Mouse (Mus musculus): ENCODE data around the gene Gucy2c. TPM values are rescaled to one million over a fixed set of nuclear protein-coding genes. Genes with fewer than 3 reads are reported as not detected.

The Gucy2c gene
- polyA plus RNA-seq, 1 experiment from 2014 or later: 0.31 TPM

DNA sequence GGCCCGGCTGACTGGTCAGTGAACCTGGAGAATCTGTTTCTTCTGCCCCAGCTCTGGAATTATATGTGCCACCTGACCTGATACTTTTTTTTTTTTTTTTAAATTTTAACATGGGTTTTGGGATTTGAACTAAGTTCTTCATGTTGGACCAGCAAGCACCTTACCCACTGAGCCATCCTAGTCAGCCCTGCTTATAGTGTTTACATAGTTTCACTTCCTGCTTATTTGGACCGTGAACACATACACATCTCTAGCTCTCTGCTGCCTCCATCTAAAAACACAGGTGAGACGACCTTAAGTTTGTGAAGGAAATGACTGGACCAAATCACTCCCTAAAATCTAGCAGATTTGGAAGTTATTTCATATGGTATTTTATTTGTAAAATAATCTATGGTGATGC lies 58.4 kb downstream of the Gucy2c start:
- no peaks in the 10 kb centered on the region for H3K36me3 ChIP-seq (ENCODE audit: control insufficient read depth, insufficient read depth, low read length)
- H3K27me3 ChIP-seq (ENCODE audit: control insufficient read depth, insufficient read depth, low read length): no peaks in the 10 kb centered on the region
- WGBS: 86% methylated on average over 3 of the region's 3 CpGs
- H3K4me2 ChIP-seq (ENCODE audit: low read depth, low read length): no peak overlapping the region
- no peaks in the 10 kb centered on the region for H3K9me3 ChIP-seq (ENCODE audit: control insufficient read depth, low read length)
- H3K9ac ChIP-seq (replicated peaks; ENCODE audit: low read depth, low read length): no peak overlapping the region
- no peak for ATAC-seq (ENCODE audit: low read depth)
- no peak overlapping the region for H3K27ac ChIP-seq (ENCODE audit: low read depth, low read length)
- no peaks in the 10 kb centered on the region for H3K4me1 ChIP-seq (ENCODE audit: control insufficient read depth, insufficient read depth, low read length)
- H3K4me3 ChIP-seq (ENCODE audit: low read depth, low read length): no peak overlapping the region

DNA sequence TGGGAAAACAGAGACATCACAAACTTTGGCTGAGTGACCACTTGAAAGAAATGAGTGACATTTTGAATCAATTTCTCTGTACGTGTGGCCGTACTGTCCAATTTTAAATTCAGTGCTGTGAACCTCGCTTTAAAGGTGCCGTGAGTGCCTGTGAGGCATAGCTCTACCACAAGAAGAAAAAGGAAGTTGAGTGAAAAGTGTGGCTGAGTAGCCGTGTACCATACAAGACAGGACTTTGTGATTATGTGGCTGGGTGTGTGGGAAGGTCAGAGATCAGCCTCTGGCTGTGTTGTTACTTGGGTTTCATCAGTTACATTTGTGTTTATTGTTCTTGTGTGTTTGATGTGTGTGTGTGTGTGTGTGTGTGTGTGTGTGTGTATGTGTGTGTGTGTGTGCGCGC lies 59.0 kb downstream of the Gucy2c start:
- no peak for ATAC-seq (ENCODE audit: low read depth)
- H3K4me1 ChIP-seq (ENCODE audit: control insufficient read depth, insufficient read depth, low read length): no peaks in the 10 kb centered on the region
- 90% methylated on average over 7 of the region's 7 CpGs for WGBS

DNA sequence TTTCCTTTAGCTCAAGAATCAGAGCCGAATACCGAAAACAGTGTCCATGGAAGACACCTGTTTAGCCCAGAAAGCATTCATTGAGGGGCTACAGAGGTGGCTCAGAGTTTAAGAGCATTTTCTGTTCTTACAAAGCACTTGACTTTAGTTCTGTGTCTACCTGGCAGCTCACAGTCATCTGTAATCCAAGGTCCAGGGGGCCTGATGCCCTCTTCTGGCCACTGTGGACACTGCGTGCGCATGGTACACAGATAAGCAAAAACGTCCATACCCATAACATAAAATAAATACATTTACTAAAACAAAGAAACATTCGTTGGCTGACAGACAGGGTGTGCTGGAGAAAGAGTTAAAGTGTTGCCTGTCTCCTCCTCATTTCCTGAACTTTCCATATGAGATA lies 59.6 kb downstream of the Gucy2c start:
- H3K27ac ChIP-seq (ENCODE audit: low read depth, low read length): no peak overlapping the region
- no peaks in the 10 kb centered on the region for H3K9me3 ChIP-seq (ENCODE audit: control insufficient read depth, low read length)
- no peaks in the 10 kb centered on the region for H3K4me1 ChIP-seq (ENCODE audit: control insufficient read depth, insufficient read depth, low read length)
- no peak for ATAC-seq (ENCODE audit: low read depth)
- no peak overlapping the region for H3K9ac ChIP-seq (replicated peaks; ENCODE audit: low read depth, low read length)
- H3K36me3 ChIP-seq (ENCODE audit: control insufficient read depth, insufficient read depth, low read length): no peaks in the 10 kb centered on the region
- H3K4me3 ChIP-seq (ENCODE audit: low read depth, low read length): no peak overlapping the region
- H3K27me3 ChIP-seq (ENCODE audit: control insufficient read depth, insufficient read depth, low read length): no peaks in the 10 kb centered on the region
- H3K4me2 ChIP-seq (ENCODE audit: low read depth, low read length): no peak overlapping the region
- WGBS: 63% methylated on average over 6 of the region's 6 CpGs

More for the DNA sequence above, 59.0 kb downstream of the Gucy2c start:
- Histone ChIP-seq H3K9me3 (ENCODE audit: control insufficient read depth, low read length) (no peaks in the 10 kb centered on the region), H3K36me3 (ENCODE audit: control insufficient read depth, insufficient read depth, low read length) (no peaks in the 10 kb centered on the region), H3K4me3 (ENCODE audit: low read depth, low read length) (no peak overlapping the region), H3K4me2 (ENCODE audit: low read depth, low read length) (no peak overlapping the region), H3K27me3 (ENCODE audit: control insufficient read depth, insufficient read depth, low read length) (no peaks in the 10 kb centered on the region), H3K9ac (replicated peaks; ENCODE audit: low read depth, low read length) (no peak overlapping the region), H3K27ac (ENCODE audit: low read depth, low read length) (no peak overlapping the region)

DNA sequence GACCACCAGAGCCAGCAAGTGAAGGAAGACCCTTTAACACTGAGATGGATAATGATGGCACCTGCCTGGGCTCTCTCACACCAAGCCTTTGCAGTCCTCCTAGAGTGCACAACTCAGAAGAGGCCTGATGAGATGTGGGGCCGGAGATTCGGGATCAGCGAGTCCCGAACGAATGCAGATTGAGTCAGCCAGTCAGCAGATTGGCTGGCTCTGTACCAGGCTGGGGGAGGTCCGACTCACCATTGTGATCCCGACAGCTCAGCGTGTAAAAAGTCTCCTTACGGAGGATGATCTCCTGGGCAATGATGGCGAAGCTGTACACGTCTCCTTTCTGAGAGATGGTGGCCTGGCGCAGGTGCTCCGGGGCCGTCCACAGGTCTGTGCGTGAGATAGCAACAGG lies 61.1 kb downstream of the Gucy2c start:
- H3K4me1 ChIP-seq (ENCODE audit: control insufficient read depth, insufficient read depth, low read length): no peaks in the 10 kb centered on the region
- ATAC-seq (ENCODE audit: low read depth): no peak
- H3K4me2 ChIP-seq (ENCODE audit: low read depth, low read length): no peak overlapping the region
- WGBS: 86% methylated on average over 15 of the region's 15 CpGs
- no peak overlapping the region for H3K27ac ChIP-seq (ENCODE audit: low read depth, low read length)
- no peak overlapping the region for H3K9ac ChIP-seq (replicated peaks; ENCODE audit: low read depth, low read length)
- H3K4me3 ChIP-seq (ENCODE audit: low read depth, low read length): no peak overlapping the region
- no peaks in the 10 kb centered on the region for H3K9me3 ChIP-seq (ENCODE audit: control insufficient read depth, low read length)
- no peaks in the 10 kb centered on the region for H3K36me3 ChIP-seq (ENCODE audit: control insufficient read depth, insufficient read depth, low read length)
- H3K27me3 ChIP-seq (ENCODE audit: control insufficient read depth, insufficient read depth, low read length): no peaks in the 10 kb centered on the region

DNA sequence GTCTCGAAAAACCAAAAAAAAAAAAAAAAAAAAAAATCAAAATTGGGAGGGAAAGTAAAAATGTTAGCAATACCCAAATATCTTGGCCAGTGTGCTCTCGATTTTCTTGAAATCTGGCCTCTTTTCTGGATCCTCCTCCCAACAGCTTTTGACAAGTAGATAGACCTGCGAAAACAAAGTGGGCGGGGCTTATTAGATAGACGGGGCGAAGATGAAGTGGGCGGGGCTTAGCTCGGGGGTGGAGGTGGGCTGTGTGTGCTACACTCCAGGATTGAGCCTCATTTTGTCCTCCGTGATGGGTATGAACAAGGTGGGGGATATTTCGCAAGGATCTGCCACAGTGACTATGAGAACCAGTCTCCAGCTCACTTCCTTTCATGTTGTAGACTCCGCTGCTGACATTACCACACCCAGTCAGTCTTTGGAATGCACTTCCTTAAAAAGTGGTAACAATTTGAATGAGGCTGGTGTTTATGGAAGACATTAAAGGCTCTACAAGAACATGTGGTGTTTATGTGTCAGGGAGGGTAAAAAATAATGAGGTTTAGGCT lies 65.6 kb downstream of the Gucy2c start:
- WGBS: 83% methylated on average over 10 of the region's 11 CpGs
- Histone ChIP-seq H3K4me3 (ENCODE audit: low read depth, low read length) (no peak overlapping the region), H3K4me2 (ENCODE audit: low read depth, low read length) (no peak overlapping the region), H3K27me3 (ENCODE audit: control insufficient read depth, insufficient read depth, low read length) (no peaks in the 10 kb centered on the region), H3K9me3 (ENCODE audit: control insufficient read depth, low read length) (no peaks in the 10 kb centered on the region), H3K27ac (ENCODE audit: low read depth, low read length) (no peak overlapping the region), H3K9ac (replicated peaks; ENCODE audit: low read depth, low read length) (no peak overlapping the region), H3K36me3 (ENCODE audit: control insufficient read depth, insufficient read depth, low read length) (no peaks in the 10 kb centered on the region), H3K4me1 (ENCODE audit: control insufficient read depth, insufficient read depth, low read length) (no peaks in the 10 kb centered on the region)
- ATAC-seq (ENCODE audit: low read depth): no peak

DNA sequence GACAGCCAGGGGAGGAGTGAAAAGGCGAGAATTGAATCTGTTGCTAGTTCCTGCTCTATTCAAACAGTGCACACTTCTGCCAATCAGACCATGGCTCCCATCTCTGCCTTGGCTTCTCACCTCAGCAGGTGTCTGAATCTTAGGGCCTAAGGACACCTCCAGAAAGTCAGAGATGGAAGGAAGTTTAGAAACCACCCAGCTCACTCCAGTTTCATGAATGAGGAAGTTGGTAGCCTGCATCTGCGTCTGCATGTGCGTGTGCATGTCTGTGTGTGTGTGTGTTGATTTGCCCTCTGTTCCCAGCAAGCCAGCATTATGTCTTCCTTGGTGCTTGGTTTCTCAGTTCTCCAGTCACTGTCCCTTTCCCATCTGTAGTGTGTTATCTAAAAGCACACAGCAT lies 67.5 kb downstream of the Gucy2c start:
- Histone ChIP-seq H3K9me3 (ENCODE audit: control insufficient read depth, low read length) (no peaks in the 10 kb centered on the region), H3K36me3 (ENCODE audit: control insufficient read depth, insufficient read depth, low read length) (no peaks in the 10 kb centered on the region), H3K9ac (replicated peaks; ENCODE audit: low read depth, low read length) (no peak overlapping the region), H3K4me1 (ENCODE audit: control insufficient read depth, insufficient read depth, low read length) (no peaks in the 10 kb centered on the region), H3K4me2 (ENCODE audit: low read depth, low read length) (no peak overlapping the region), H3K27me3 (ENCODE audit: control insufficient read depth, insufficient read depth, low read length) (no peaks in the 10 kb centered on the region), H3K27ac (ENCODE audit: low read depth, low read length) (no peak overlapping the region), H3K4me3 (ENCODE audit: low read depth, low read length) (no peak overlapping the region)
- 91% methylated on average over 3 of the region's 3 CpGs for WGBS
- ATAC-seq (ENCODE audit: low read depth): no peak

DNA sequence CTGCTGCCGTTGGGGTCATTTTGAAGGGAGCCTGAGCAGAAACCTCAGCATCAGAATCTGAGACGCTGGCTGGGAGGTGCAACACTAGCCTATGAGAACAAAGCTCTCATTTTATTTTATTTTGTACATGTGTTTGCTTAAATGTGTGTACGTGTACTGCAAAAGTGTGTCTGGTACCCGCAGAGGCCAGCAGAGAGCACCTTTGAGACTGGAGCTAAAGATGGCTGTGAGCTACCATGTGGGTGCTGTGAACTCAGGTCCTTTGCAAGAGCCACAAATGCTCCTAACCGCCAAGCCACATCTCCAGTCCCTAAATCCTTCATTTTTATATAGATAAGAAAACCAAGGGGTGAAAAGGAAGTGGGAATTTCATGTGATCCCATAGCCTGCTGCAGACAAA lies 71.2 kb downstream of the Gucy2c start:
- no peaks in the 10 kb centered on the region for H3K4me1 ChIP-seq (ENCODE audit: control insufficient read depth, insufficient read depth, low read length)
- no peak for ATAC-seq (ENCODE audit: low read depth)
- no peak overlapping the region for H3K27ac ChIP-seq (ENCODE audit: low read depth, low read length)
- no peak overlapping the region for H3K4me3 ChIP-seq (ENCODE audit: low read depth, low read length)
- H3K9me3 ChIP-seq (ENCODE audit: control insufficient read depth, low read length): no peaks in the 10 kb centered on the region
- 90% methylated on average over 5 of the region's 5 CpGs for WGBS
- no peaks in the 10 kb centered on the region for H3K36me3 ChIP-seq (ENCODE audit: control insufficient read depth, insufficient read depth, low read length)
- no peak overlapping the region for H3K9ac ChIP-seq (replicated peaks; ENCODE audit: low read depth, low read length)
- H3K27me3 ChIP-seq (ENCODE audit: control insufficient read depth, insufficient read depth, low read length): no peaks in the 10 kb centered on the region
- H3K4me2 ChIP-seq (ENCODE audit: low read depth, low read length): no peak overlapping the region

DNA sequence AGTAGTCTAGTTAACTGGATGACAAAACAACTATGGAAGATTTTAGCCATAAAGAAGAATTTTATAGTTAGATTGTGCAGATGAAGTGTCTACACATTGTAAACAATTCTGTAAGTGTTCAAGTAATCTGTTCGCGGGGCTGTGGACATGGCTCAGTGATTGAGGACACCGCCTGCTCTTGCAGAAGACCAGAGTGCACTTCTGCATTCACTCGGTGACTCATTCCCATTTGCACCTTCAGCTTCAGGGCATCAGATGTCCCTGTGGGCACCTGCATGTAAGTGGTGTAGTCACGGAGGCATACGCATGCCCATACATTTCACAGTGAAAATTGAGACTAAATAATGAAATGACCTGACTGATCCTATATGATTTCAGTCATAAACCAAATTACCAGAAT lies 73.0 kb downstream of the Gucy2c start:
- ATAC-seq (ENCODE audit: low read depth): no peak
- no peak overlapping the region for H3K9ac ChIP-seq (replicated peaks; ENCODE audit: low read depth, low read length)
- H3K4me2 ChIP-seq (ENCODE audit: low read depth, low read length): no peak overlapping the region
- no peak overlapping the region for H3K4me3 ChIP-seq (ENCODE audit: low read depth, low read length)
- no peaks in the 10 kb centered on the region for H3K27me3 ChIP-seq (ENCODE audit: control insufficient read depth, insufficient read depth, low read length)
- WGBS: 95% methylated on average over 6 of the region's 6 CpGs
- no peaks in the 10 kb centered on the region for H3K4me1 ChIP-seq (ENCODE audit: control insufficient read depth, insufficient read depth, low read length)
- H3K9me3 ChIP-seq (ENCODE audit: control insufficient read depth, low read length): no peaks in the 10 kb centered on the region
- no peaks in the 10 kb centered on the region for H3K36me3 ChIP-seq (ENCODE audit: control insufficient read depth, insufficient read depth, low read length)
- no peak overlapping the region for H3K27ac ChIP-seq (ENCODE audit: low read depth, low read length)

DNA sequence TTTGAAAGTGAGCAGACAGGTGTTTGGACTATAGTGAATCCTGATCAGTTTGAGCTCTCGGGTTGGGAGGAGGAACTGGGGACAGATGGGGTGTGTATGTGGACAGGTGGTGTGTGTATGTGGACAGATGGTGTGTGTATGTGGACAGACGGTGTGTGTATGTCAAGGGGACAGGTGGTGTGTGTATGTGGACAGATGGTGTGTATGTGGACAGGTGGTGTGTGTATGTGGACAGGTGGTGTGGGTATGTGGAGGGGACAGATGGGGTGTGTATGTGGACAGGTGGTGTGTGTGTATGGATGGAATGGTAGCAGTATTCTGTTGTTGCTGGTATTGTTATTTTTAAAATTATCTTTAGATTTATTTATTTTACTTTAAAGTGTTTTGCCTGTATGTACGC lies 79.7 kb downstream of the Gucy2c start:
- no peak overlapping the region for H3K4me2 ChIP-seq (ENCODE audit: low read depth, low read length)
- H3K27me3 ChIP-seq (ENCODE audit: control insufficient read depth, insufficient read depth, low read length): no peaks in the 10 kb centered on the region
- H3K4me1 ChIP-seq (ENCODE audit: control insufficient read depth, insufficient read depth, low read length): no peaks in the 10 kb centered on the region
- H3K9ac ChIP-seq (replicated peaks; ENCODE audit: low read depth, low read length): no peak overlapping the region
- H3K27ac ChIP-seq (ENCODE audit: low read depth, low read length): no peak overlapping the region
- H3K9me3 ChIP-seq (ENCODE audit: control insufficient read depth, low read length): no peaks in the 10 kb centered on the region
- H3K36me3 ChIP-seq (ENCODE audit: control insufficient read depth, insufficient read depth, low read length): no peaks in the 10 kb centered on the region
- ATAC-seq (ENCODE audit: low read depth): no peak
- no peak overlapping the region for H3K4me3 ChIP-seq (ENCODE audit: low read depth, low read length)
- WGBS: 84% methylated on average over 3 of the region's 3 CpGs

DNA sequence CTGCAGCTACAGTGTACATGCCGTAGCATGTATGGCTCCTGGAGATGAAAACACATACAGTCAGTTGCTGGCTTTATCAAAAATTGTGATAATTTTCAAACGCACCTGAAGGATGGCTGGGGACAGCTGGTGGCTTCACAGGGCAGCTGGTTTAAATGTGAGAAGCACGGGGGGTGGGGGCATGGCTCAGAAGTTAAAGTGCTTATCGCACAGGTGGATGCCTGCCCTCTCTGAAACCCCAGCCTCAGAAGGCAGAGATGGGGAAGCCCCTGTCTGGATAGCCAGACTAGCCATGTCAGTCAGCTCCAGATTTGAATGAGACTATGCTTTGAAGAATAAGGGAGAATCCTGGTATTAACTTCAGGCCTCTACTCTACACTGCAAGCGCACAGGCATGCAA lies 80.4 kb downstream of the Gucy2c start:
- Histone ChIP-seq H3K4me2 (ENCODE audit: low read depth, low read length) (no peak overlapping the region), H3K9ac (replicated peaks; ENCODE audit: low read depth, low read length) (no peak overlapping the region), H3K4me3 (ENCODE audit: low read depth, low read length) (no peak overlapping the region), H3K27me3 (ENCODE audit: control insufficient read depth, insufficient read depth, low read length) (no peaks in the 10 kb centered on the region), H3K9me3 (ENCODE audit: control insufficient read depth, low read length) (no peaks in the 10 kb centered on the region), H3K27ac (ENCODE audit: low read depth, low read length) (no peak overlapping the region), H3K4me1 (ENCODE audit: control insufficient read depth, insufficient read depth, low read length) (no peaks in the 10 kb centered on the region), H3K36me3 (ENCODE audit: control insufficient read depth, insufficient read depth, low read length) (no peaks in the 10 kb centered on the region)
- 93% methylated on average over 5 of the region's 5 CpGs for WGBS
- ATAC-seq (ENCODE audit: low read depth): no peak

Data from neural tube, embryonic 14.5 days (tissue).